Mouse (Mus musculus) c-Kit-positive CD71-positive TER-119-positive erythroid progenitor cells, embryonic 14.5 days (primary cell): Measurements from ENCODE around the gene Pgbd5.
A peak's percentile ranks its signal among the peaks of the same experiment; 100 is the strongest.
"Not testable (repeated sequence)": the region's sequence is repeated elsewhere in the genome, so short reads cannot be mapped to it uniquely, and the experiment has no call there.

ENCODE experiments used
- DNase-seq: peaks from one replicate; pipeline ENCODE4 v3.0.0-alpha.2; 2013; ENCODE audit warnings: low spot score

The Pgbd5 gene

GRCm38 (mm10) chr8:124429417-124429816 is 10.0 kb downstream of the Pgbd5 start:
- no peak for DNase-seq

GRCm38 (mm10) chr8:124428721-124429120 is 10.7 kb downstream of the Pgbd5 start:
- DNase-seq, result not testable (repeated sequence)

GRCm38 (mm10) chr8:124421413-124421812 is 18.0 kb downstream of the Pgbd5 start:
- DNase-seq, result no peak

GRCm38 (mm10) chr8:124418927-124419326 is 20.5 kb downstream of the Pgbd5 start:
- no peak for DNase-seq

- DNase-seq, result no peak
Observed at GRCm38 (mm10) chr8:124418185-124418584, 21.3 kb downstream of the Pgbd5 start.

- no peak for DNase-seq
Observed at GRCm38 (mm10) chr8:124416646-124417045, 22.8 kb downstream of the Pgbd5 start.

- no peak for DNase-seq
Observed at GRCm38 (mm10) chr8:124415789-124416188, 23.7 kb downstream of the Pgbd5 start.

- no peak for DNase-seq
Observed at GRCm38 (mm10) chr8:124415002-124415401, 24.5 kb downstream of the Pgbd5 start.

GRCm38 (mm10) chr8:124413244-124413965 is 26.1 kb downstream of the Pgbd5 start:
- no peak for DNase-seq

GRCm38 (mm10) chr8:124412496-124413243 is 26.8 kb downstream of the Pgbd5 start:
- DNase-seq, result no peak

- DNase-seq, result no peak
Observed at GRCm38 (mm10) chr8:124404471-124405260, 34.8 kb downstream of the Pgbd5 start.

- peak; percentile 13 for DNase-seq
Observed at GRCm38 (mm10) chr8:124403876-124404275, 35.6 kb downstream of the Pgbd5 start.

- no peak for DNase-seq
Observed at GRCm38 (mm10) chr8:124399403-124399861, 40.0 kb downstream of the Pgbd5 start.

- DNase-seq, result peak; percentile 4
Observed at GRCm38 (mm10) chr8:124398843-124399402, 40.5 kb downstream of the Pgbd5 start.

GRCm38 (mm10) chr8:124397321-124398065 is 42.0 kb downstream of the Pgbd5 start:
- no peak for DNase-seq

- DNase-seq, result no peak
Observed at GRCm38 (mm10) chr8:124396531-124396930, 42.9 kb downstream of the Pgbd5 start.

- DNase-seq, result no peak
Observed at GRCm38 (mm10) chr8:124395392-124395791, 44.1 kb downstream of the Pgbd5 start.

- DNase-seq, result no peak
Observed at GRCm38 (mm10) chr8:124394951-124395350, 44.5 kb downstream of the Pgbd5 start.

- peak; percentile 9 for DNase-seq
Observed at GRCm38 (mm10) chr8:124393927-124394326, 45.5 kb downstream of the Pgbd5 start.

GRCm38 (mm10) chr8:124393013-124393412 is 46.4 kb downstream of the Pgbd5 start:
- DNase-seq, result no peak

GRCm38 (mm10) chr8:124392271-124393012 is 47.0 kb downstream of the Pgbd5 start:
- DNase-seq, result no peak
